Mouse (Mus musculus): ENCODE measurements around the gene Prr9. TPM values are rescaled to one million over a fixed set of nuclear protein-coding genes. Genes with fewer than 3 reads are reported as not detected.

Prr9 gene
- total and polyA plus RNA-seq, 2 experiments, result not detected

DNA sequence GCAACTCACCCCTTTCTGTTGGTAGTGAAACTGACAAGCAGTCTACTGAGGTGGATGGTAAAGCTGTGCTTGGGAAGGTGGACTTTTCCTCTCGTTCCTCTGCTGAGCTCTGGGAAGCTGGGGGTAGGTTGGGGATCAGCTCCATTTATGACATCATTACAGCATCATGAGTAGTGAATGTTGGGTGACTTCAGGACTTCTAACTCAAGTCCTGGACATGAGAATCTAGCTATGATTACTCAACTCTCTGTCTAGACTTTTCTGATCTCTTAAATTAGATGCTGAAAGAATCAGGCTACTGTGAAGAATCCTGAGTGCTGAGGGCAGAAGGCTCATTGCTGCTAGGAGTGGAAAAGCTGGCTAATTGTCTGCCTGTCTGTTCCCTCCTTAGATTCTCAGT, 18.9 kb upstream of the Prr9 start, which contains the start of gene Lelp1:
TSS of gene Lelp1 (minus strand) at position 101 of the 400 bp plus-strand sequence.
- WGBS, result 53% methylated on average over 1 of the region's 1 CpGs
- no peak within 1 kb of the TSS for H3K27ac ChIP-seq (replicated peaks; ENCODE audit: insufficient read depth, low read depth, low read length)
- H3K79me2 ChIP-seq (ENCODE audit: control insufficient read depth, insufficient read depth, low read length), result no peaks in the 10 kb centered on the region
- H3K4me1 ChIP-seq (ENCODE audit: control insufficient read depth, insufficient read depth, low read length), result no peaks in the 10 kb centered on the region
- TF ChIP-seq POLR2A (IDR thresholded peaks at IDR 0.05; ENCODE audit: extremely low read depth, insufficient read depth, low read length), result no peak
- no peak for TF ChIP-seq CTCF (IDR thresholded peaks at IDR 0.05; ENCODE audit: low read depth, low read length)
- no peaks in the 10 kb centered on the region for H3K36me3 ChIP-seq (ENCODE audit: control insufficient read depth, insufficient read depth, low read length)
- no peak within 1 kb of the TSS for H3K9ac ChIP-seq (ENCODE audit: low read depth, low read length)
- no peak for DNase-seq (ENCODE audit: extremely low read depth, low read depth, low spot score)
- H3K27me3 ChIP-seq (ENCODE audit: control insufficient read depth, insufficient read depth, low read length), result no peaks in the 10 kb centered on the region
- no peak within 1 kb of the TSS for H3K4me3 ChIP-seq (ENCODE audit: insufficient read depth, low read depth, low read length)

DNA sequence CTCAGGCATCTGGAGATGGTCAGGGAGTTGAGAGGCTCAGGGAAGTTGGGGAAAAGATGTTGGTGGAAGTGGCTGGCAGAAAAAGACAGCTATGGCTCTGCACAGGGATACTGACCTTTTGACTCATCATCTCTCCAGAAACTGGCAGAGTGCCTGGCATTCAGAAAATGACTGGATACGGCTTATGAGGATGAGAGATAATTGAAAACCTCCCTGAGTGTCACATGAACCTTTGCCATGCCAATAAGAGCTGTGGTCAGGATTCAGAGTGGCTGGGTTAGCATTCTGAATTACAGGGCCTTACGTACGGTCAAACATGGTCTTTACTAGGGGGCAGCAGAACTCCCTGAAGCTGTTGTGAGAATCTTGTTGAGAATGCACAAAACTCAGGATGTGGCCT, 2.8 kb downstream of the Prr9 start:
- TF ChIP-seq CTCF (IDR thresholded peaks at IDR 0.05; ENCODE audit: low read depth, low read length) (no peak), POLR2A (IDR thresholded peaks at IDR 0.05; ENCODE audit: extremely low read depth, insufficient read depth, low read length) (no peak)
- Histone ChIP-seq H3K27ac (replicated peaks; ENCODE audit: insufficient read depth, low read depth, low read length) (no peak overlapping the region), H3K4me3 (ENCODE audit: insufficient read depth, low read depth, low read length) (no peak overlapping the region), H3K9ac (ENCODE audit: low read depth, low read length) (no peak overlapping the region), H3K36me3 (ENCODE audit: control insufficient read depth, insufficient read depth, low read length) (no peaks in the 10 kb centered on the region), H3K4me1 (ENCODE audit: control insufficient read depth, insufficient read depth, low read length) (no peaks in the 10 kb centered on the region), H3K27me3 (ENCODE audit: control insufficient read depth, insufficient read depth, low read length) (no peaks in the 10 kb centered on the region), H3K79me2 (ENCODE audit: control insufficient read depth, insufficient read depth, low read length) (no peaks in the 10 kb centered on the region)
- WGBS, result 77% methylated on average over 3 of the region's 3 CpGs
- no peak for DNase-seq (ENCODE audit: extremely low read depth, low read depth, low spot score)

DNA sequence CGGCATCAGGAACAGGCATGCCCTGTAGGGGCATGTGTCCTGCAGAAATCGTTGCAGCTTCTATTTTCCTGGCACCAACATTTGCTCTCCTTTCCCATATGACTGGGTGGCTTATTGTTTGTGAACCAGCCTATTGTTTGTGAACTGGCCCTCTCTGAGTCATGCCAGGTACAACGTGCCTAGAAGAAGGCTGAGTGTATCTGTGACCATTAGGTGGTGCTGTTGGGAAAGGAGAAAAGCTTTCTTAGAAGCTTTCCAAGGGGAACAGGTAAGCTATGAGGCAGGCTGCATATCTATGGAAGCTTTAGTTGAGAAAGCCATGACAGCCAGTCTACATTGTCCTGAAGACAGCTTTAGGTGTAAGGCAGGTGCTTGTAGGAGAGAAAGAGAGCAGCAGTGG, 5.8 kb downstream of the Prr9 start:
- Histone ChIP-seq H3K4me3 (ENCODE audit: insufficient read depth, low read depth, low read length) (no peak overlapping the region), H3K27me3 (ENCODE audit: control insufficient read depth, insufficient read depth, low read length) (no peaks in the 10 kb centered on the region), H3K9ac (ENCODE audit: low read depth, low read length) (no peak overlapping the region), H3K36me3 (ENCODE audit: control insufficient read depth, insufficient read depth, low read length) (no peaks in the 10 kb centered on the region), H3K4me1 (ENCODE audit: control insufficient read depth, insufficient read depth, low read length) (no peaks in the 10 kb centered on the region), H3K79me2 (ENCODE audit: control insufficient read depth, insufficient read depth, low read length) (no peaks in the 10 kb centered on the region), H3K27ac (replicated peaks; ENCODE audit: insufficient read depth, low read depth, low read length) (no peak overlapping the region)
- DNase-seq (ENCODE audit: extremely low read depth, low read depth, low spot score), result peak; percentile 37
- WGBS, result 29% methylated on average over 3 of the region's 3 CpGs
- TF ChIP-seq POLR2A (IDR thresholded peaks at IDR 0.05; ENCODE audit: extremely low read depth, insufficient read depth, low read length) (no peak), CTCF (IDR thresholded peaks at IDR 0.05; ENCODE audit: low read depth, low read length) (no peak)

DNA sequence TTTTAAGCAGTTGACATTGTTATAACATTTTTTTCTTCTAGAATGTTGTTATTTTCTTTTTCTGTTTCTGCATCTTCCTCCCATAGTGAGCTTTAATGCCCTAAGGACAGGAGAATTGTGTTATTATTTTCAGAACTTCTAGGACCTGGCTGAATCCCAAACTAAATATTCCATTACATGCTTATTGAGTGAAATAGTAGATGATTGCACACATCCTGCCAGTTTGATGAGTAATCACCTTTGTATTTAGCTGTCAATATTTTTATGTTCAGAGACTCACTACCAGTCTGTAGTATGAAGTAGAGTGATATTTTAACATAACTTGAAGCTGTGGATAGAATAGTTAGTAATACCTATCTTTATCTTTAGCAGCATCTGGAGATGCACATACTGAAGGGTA, 12.2 kb downstream of the Prr9 start:
- TF ChIP-seq POLR2A (IDR thresholded peaks at IDR 0.05; ENCODE audit: extremely low read depth, insufficient read depth, low read length) (no peak), CTCF (IDR thresholded peaks at IDR 0.05; ENCODE audit: low read depth, low read length) (no peak)
- Histone ChIP-seq H3K79me2 (ENCODE audit: control insufficient read depth, insufficient read depth, low read length) (no peaks in the 10 kb centered on the region), H3K9ac (ENCODE audit: low read depth, low read length) (no peak overlapping the region), H3K4me1 (ENCODE audit: control insufficient read depth, insufficient read depth, low read length) (no peaks in the 10 kb centered on the region), H3K27ac (replicated peaks; ENCODE audit: insufficient read depth, low read depth, low read length) (no peak overlapping the region), H3K36me3 (ENCODE audit: control insufficient read depth, insufficient read depth, low read length) (no peaks in the 10 kb centered on the region), H3K27me3 (ENCODE audit: control insufficient read depth, insufficient read depth, low read length) (no peaks in the 10 kb centered on the region), H3K4me3 (ENCODE audit: insufficient read depth, low read depth, low read length) (no peak overlapping the region)
- peak; percentile 11 for DNase-seq (ENCODE audit: extremely low read depth, low read depth, low spot score)

- Histone ChIP-seq H3K27ac (replicated peaks; ENCODE audit: insufficient read depth, low read depth, low read length) (no peak overlapping the region), H3K4me1 (ENCODE audit: control insufficient read depth, insufficient read depth, low read length) (no peaks in the 10 kb centered on the region), H3K79me2 (ENCODE audit: control insufficient read depth, insufficient read depth, low read length) (no peaks in the 10 kb centered on the region), H3K36me3 (ENCODE audit: control insufficient read depth, insufficient read depth, low read length) (no peaks in the 10 kb centered on the region), H3K9ac (ENCODE audit: low read depth, low read length) (no peak overlapping the region), H3K4me3 (ENCODE audit: insufficient read depth, low read depth, low read length) (no peak overlapping the region), H3K27me3 (ENCODE audit: control insufficient read depth, insufficient read depth, low read length) (no peaks in the 10 kb centered on the region)
- TF ChIP-seq CTCF (IDR thresholded peaks at IDR 0.05; ENCODE audit: low read depth, low read length) (no peak), POLR2A (IDR thresholded peaks at IDR 0.05; ENCODE audit: extremely low read depth, insufficient read depth, low read length) (no peak)
- DNase-seq (ENCODE audit: extremely low read depth, low read depth, low spot score), result no peak
Observed at GRCm38 (mm10) chr3:92110790-92111189, 13.0 kb downstream of the Prr9 start.

GRCm38 (mm10) chr3:92106582-92106981, 17.2 kb downstream of the Prr9 start:
- peak; percentile 31 for DNase-seq (ENCODE audit: extremely low read depth, low read depth, low spot score)
- 5% methylated on average over 6 of the region's 6 CpGs for WGBS
- Histone ChIP-seq H3K79me2 (ENCODE audit: control insufficient read depth, insufficient read depth, low read length) (no peaks in the 10 kb centered on the region), H3K4me3 (ENCODE audit: insufficient read depth, low read depth, low read length) (no peak overlapping the region), H3K4me1 (ENCODE audit: control insufficient read depth, insufficient read depth, low read length) (no peaks in the 10 kb centered on the region), H3K36me3 (ENCODE audit: control insufficient read depth, insufficient read depth, low read length) (no peaks in the 10 kb centered on the region), H3K27ac (replicated peaks; ENCODE audit: insufficient read depth, low read depth, low read length) (no peak overlapping the region), H3K9ac (ENCODE audit: low read depth, low read length) (no peak overlapping the region), H3K27me3 (ENCODE audit: control insufficient read depth, insufficient read depth, low read length) (no peaks in the 10 kb centered on the region)
- peak; percentile 91 for TF ChIP-seq CTCF (IDR thresholded peaks at IDR 0.05; ENCODE audit: low read depth, low read length)
- no peak for TF ChIP-seq POLR2A (IDR thresholded peaks at IDR 0.05; ENCODE audit: extremely low read depth, insufficient read depth, low read length)
